In the genomic region with DNA sequence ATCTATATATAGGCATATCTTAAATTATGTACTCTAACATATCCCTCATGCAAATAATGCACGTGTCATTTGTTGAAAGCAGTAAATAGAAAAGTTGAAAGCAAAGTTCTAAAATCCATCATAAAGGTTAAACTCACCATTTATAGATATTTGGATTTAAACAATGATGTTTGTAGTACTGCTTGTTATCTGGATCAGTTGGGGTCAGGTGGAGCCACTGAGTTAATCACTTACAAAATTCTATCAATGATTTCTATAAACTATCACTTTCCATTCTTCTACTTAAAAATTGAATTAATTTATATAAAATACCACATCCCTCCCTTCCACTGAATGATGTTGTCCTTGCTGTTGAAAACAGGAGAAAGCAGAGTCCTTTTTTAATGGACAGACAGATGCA, we compare ENCODE assay signal across 39 mouse cellular contexts. TPM values are rescaled to one million over a fixed set of nuclear protein-coding genes. Genes with fewer than 3 reads are reported as not detected.
"Had no signal": no experiment of that assay in that cellular context is flagged by ENCODE, and none has a peak within 500 bp of the region (broad histone marks: within the 10 kb centered on the region; RNA-seq: fewer than 3 reads in every experiment).

No protein-coding gene starts in this region.

- ATAC-seq: forebrain, embryonic 13.5 days; forebrain, embryonic 14.5 days; forebrain, embryonic 16.5 days; forebrain, postnatal 0 days had no signal

- H3K9me3 ChIP-seq: embryonic facial prominence, embryonic 10.5 days; embryonic facial prominence, embryonic 12.5 days; embryonic facial prominence, embryonic 13.5 days; embryonic facial prominence, embryonic 15.5 days; forebrain, embryonic 10.5 days; forebrain, embryonic 12.5 days; forebrain, embryonic 13.5 days had no signal

- H3K36me3 ChIP-seq: embryonic facial prominence, embryonic 10.5 days; embryonic facial prominence, embryonic 12.5 days; embryonic facial prominence, embryonic 13.5 days; embryonic facial prominence, embryonic 15.5 days; forebrain, embryonic 10.5 days; forebrain, embryonic 12.5 days had no signal

- H3K27me3 ChIP-seq: embryonic facial prominence, embryonic 12.5 days; embryonic facial prominence, embryonic 13.5 days; embryonic facial prominence, embryonic 15.5 days; forebrain, embryonic 12.5 days; forebrain, embryonic 13.5 days had no signal

- H3K27ac ChIP-seq: embryonic facial prominence, embryonic 10.5 days; embryonic facial prominence, embryonic 12.5 days; embryonic facial prominence, embryonic 13.5 days; embryonic facial prominence, embryonic 15.5 days; forebrain, embryonic 10.5 days; forebrain, embryonic 12.5 days; forebrain, embryonic 13.5 days; gastrocnemius, adult 2 months; heart, adult 2 months had no signal

- H3K4me1 ChIP-seq: embryonic facial prominence, embryonic 10.5 days; embryonic facial prominence, embryonic 12.5 days; embryonic facial prominence, embryonic 13.5 days; embryonic facial prominence, embryonic 15.5 days; forebrain, embryonic 10.5 days; forebrain, embryonic 12.5 days; forebrain, embryonic 13.5 days had no signal

- DNase-seq: cerebellum, adult 2 months; cerebellum, adult 8-10 months; cerebellum, adult 9-10 months; cerebellum, adult 9-11 months; cerebellum, postnatal 10 days; cerebellum, postnatal 14 days; cerebellum, postnatal 25 days; cerebellum, postnatal 36 days; embryo, embryonic 11 days; forebrain, postnatal 0 days; gastrocnemius, adult 2 months; gastrocnemius, postnatal 10 days; gastrocnemius, postnatal 14 days; gastrocnemius, postnatal 25 days; gastrocnemius, postnatal 36 days; heart, adult 11 months; heart, adult 18-20 months; heart, adult 2 months had no signal

- H3K4me3 ChIP-seq: embryonic facial prominence, embryonic 10.5 days; embryonic facial prominence, embryonic 12.5 days; embryonic facial prominence, embryonic 13.5 days; embryonic facial prominence, embryonic 15.5 days; erythroblast, embryonic 14.5 days; forebrain, embryonic 10.5 days; forebrain, embryonic 12.5 days; forebrain, embryonic 13.5 days; gastrocnemius, adult 2 months; heart, adult 2 months had no signal

- H3K4me2 ChIP-seq: embryonic facial prominence, embryonic 12.5 days; embryonic facial prominence, embryonic 13.5 days; embryonic facial prominence, embryonic 15.5 days; forebrain, embryonic 12.5 days; forebrain, embryonic 13.5 days had no signal

- H3K9ac ChIP-seq: embryonic facial prominence, embryonic 12.5 days; embryonic facial prominence, embryonic 13.5 days; embryonic facial prominence, embryonic 15.5 days; forebrain, embryonic 12.5 days; forebrain, embryonic 13.5 days; forebrain, postnatal 0 days had no signal

RNA-seq across cellular contexts. Expression of a gene that starts 9.3 kb away (rescaled TPM):
- total RNA-seq: common myeloid progenitor, adult 5-6 weeks; forebrain, postnatal 0 days; gastrocnemius, adult 18-20 months; gastrocnemius, adult 2 months; gastrocnemius, adult 8-10 months; gastrocnemius, postnatal 10 days; gastrocnemius, postnatal 14 days; gastrocnemius, postnatal 25 days; gastrocnemius, postnatal 36 days; gastrocnemius, postnatal 4 days; granulocyte monocyte progenitor cell, adult 5-6 weeks; heart, adult 18-20 months; heart, adult 2 months had no signal
- polyA plus RNA-seq: cerebellum, adult 2 months; cortical plate, adult 2 months; embryonic facial prominence, embryonic 10.5 days; embryonic facial prominence, embryonic 11.5 days; embryonic facial prominence, embryonic 12.5 days; embryonic facial prominence, embryonic 13.5 days; embryonic facial prominence, embryonic 14.5 days; embryonic facial prominence, embryonic 15.5 days; erythroblast, embryonic 14.5 days; forebrain, embryonic 10.5 days; forebrain, embryonic 11.5 days; forebrain, embryonic 12.5 days; forebrain, embryonic 13.5 days; forebrain, embryonic 14.5 days; forebrain, embryonic 16.5 days; forebrain, postnatal 0 days; frontal cortex, adult 2 months; gonadal fat pad, adult 2 months; heart, adult 2 months had no signal

RNA-seq across cellular contexts. Expression of a gene that starts 18.8 kb away (rescaled TPM):
- total RNA-seq: common myeloid progenitor, adult 5-6 weeks; forebrain, postnatal 0 days; gastrocnemius, adult 18-20 months; gastrocnemius, adult 2 months; gastrocnemius, adult 8-10 months; gastrocnemius, postnatal 10 days; gastrocnemius, postnatal 14 days; gastrocnemius, postnatal 25 days; gastrocnemius, postnatal 36 days; gastrocnemius, postnatal 4 days; granulocyte monocyte progenitor cell, adult 5-6 weeks; heart, adult 18-20 months; heart, adult 2 months had no signal
- polyA plus RNA-seq: cerebellum, adult 2 months; cortical plate, adult 2 months; embryonic facial prominence, embryonic 10.5 days; embryonic facial prominence, embryonic 11.5 days; embryonic facial prominence, embryonic 12.5 days; embryonic facial prominence, embryonic 13.5 days; embryonic facial prominence, embryonic 14.5 days; forebrain, embryonic 10.5 days; forebrain, embryonic 11.5 days; forebrain, embryonic 12.5 days; forebrain, embryonic 13.5 days; forebrain, embryonic 14.5 days; forebrain, embryonic 16.5 days; forebrain, postnatal 0 days; gonadal fat pad, adult 2 months; heart, adult 2 months had no signal

RNA-seq across cellular contexts. Expression of a gene that starts 28.9 kb away (rescaled TPM):
- total RNA-seq: common myeloid progenitor, adult 5-6 weeks; forebrain, postnatal 0 days; gastrocnemius, adult 18-20 months; gastrocnemius, adult 2 months; gastrocnemius, adult 8-10 months; gastrocnemius, postnatal 10 days; gastrocnemius, postnatal 14 days; gastrocnemius, postnatal 25 days; gastrocnemius, postnatal 36 days; gastrocnemius, postnatal 4 days; granulocyte monocyte progenitor cell, adult 5-6 weeks; heart, adult 18-20 months; heart, adult 2 months had no signal
- polyA plus RNA-seq: cerebellum, adult 2 months; cortical plate, adult 2 months; embryonic facial prominence, embryonic 10.5 days; embryonic facial prominence, embryonic 11.5 days; embryonic facial prominence, embryonic 12.5 days; embryonic facial prominence, embryonic 13.5 days; embryonic facial prominence, embryonic 14.5 days; embryonic facial prominence, embryonic 15.5 days; erythroblast, embryonic 14.5 days; forebrain, embryonic 10.5 days; forebrain, embryonic 11.5 days; forebrain, embryonic 12.5 days; forebrain, embryonic 13.5 days; forebrain, embryonic 14.5 days; forebrain, embryonic 16.5 days; forebrain, postnatal 0 days; frontal cortex, adult 2 months; gonadal fat pad, adult 2 months; heart, adult 2 months had no signal

RNA-seq across cellular contexts. Expression of a gene that starts 40.8 kb away (rescaled TPM):
- total RNA-seq: common myeloid progenitor, adult 5-6 weeks; forebrain, postnatal 0 days; gastrocnemius, adult 18-20 months; gastrocnemius, adult 2 months; gastrocnemius, adult 8-10 months; gastrocnemius, postnatal 10 days; gastrocnemius, postnatal 14 days; gastrocnemius, postnatal 25 days; gastrocnemius, postnatal 36 days; gastrocnemius, postnatal 4 days; granulocyte monocyte progenitor cell, adult 5-6 weeks; heart, adult 18-20 months; heart, adult 2 months had no signal
- polyA plus RNA-seq: cerebellum, adult 2 months; cortical plate, adult 2 months; embryonic facial prominence, embryonic 10.5 days; embryonic facial prominence, embryonic 11.5 days; embryonic facial prominence, embryonic 12.5 days; embryonic facial prominence, embryonic 13.5 days; embryonic facial prominence, embryonic 14.5 days; embryonic facial prominence, embryonic 15.5 days; erythroblast, embryonic 14.5 days; forebrain, embryonic 10.5 days; forebrain, embryonic 11.5 days; forebrain, embryonic 12.5 days; forebrain, embryonic 13.5 days; forebrain, embryonic 14.5 days; forebrain, embryonic 16.5 days; forebrain, postnatal 0 days; frontal cortex, adult 2 months; gonadal fat pad, adult 2 months; heart, adult 2 months had no signal

RNA-seq across cellular contexts. Expression of a gene that starts 53.7 kb away (rescaled TPM):
- total RNA-seq: common myeloid progenitor, adult 5-6 weeks; forebrain, postnatal 0 days; gastrocnemius, adult 18-20 months; gastrocnemius, adult 2 months; gastrocnemius, adult 8-10 months; gastrocnemius, postnatal 10 days; gastrocnemius, postnatal 14 days; gastrocnemius, postnatal 25 days; gastrocnemius, postnatal 36 days; gastrocnemius, postnatal 4 days; granulocyte monocyte progenitor cell, adult 5-6 weeks; heart, adult 18-20 months; heart, adult 2 months had no signal
- polyA plus RNA-seq: cerebellum, adult 2 months; cortical plate, adult 2 months; embryonic facial prominence, embryonic 10.5 days; embryonic facial prominence, embryonic 11.5 days; embryonic facial prominence, embryonic 12.5 days; embryonic facial prominence, embryonic 13.5 days; embryonic facial prominence, embryonic 14.5 days; embryonic facial prominence, embryonic 15.5 days; erythroblast, embryonic 14.5 days; forebrain, embryonic 10.5 days; forebrain, embryonic 11.5 days; forebrain, embryonic 12.5 days; forebrain, embryonic 13.5 days; forebrain, embryonic 14.5 days; forebrain, embryonic 16.5 days; forebrain, postnatal 0 days; frontal cortex, adult 2 months; gonadal fat pad, adult 2 months; heart, adult 2 months had no signal
